Mouse (Mus musculus) midbrain, embryonic 15.5 days (tissue): ENCODE measurements around the gene Rgma. TPM values are rescaled to one million over a fixed set of nuclear protein-coding genes. Genes with fewer than 3 reads are reported as not detected.

ENCODE experiments used
- ATAC-seq: fragments of 200-750 bp; cut with Nextera tagmentation; replicated peaks from 2 replicates; pipeline ENCODE4 v1.8.0; 2017; ENCODE audit warnings: moderate TSS enrichment
- H3K27ac ChIP-seq: fragments of 300-500 bp; sonication (generic); 2 replicates; pipeline ENCODE4 v1.5.1; 2015; ENCODE audit warnings: mild to moderate bottlenecking, inconsistent platforms
- H3K27me3 ChIP-seq: fragments of 300-500 bp; sonication (generic); replicated peaks from 2 replicates; pipeline ENCODE4 v1.6.1; 2015; ENCODE audit warnings: inconsistent platforms
- H3K36me3 ChIP-seq: fragments of 300-500 bp; sonication (generic); replicated peaks from 2 replicates; pipeline ENCODE4 v1.6.1; 2015; ENCODE audit warnings: inconsistent platforms
- H3K4me1 ChIP-seq: fragments of 300-500 bp; sonication (generic); 2 replicates; pipeline ENCODE4 v1.6.1; 2015; ENCODE audit warnings: inconsistent platforms
- H3K4me2 ChIP-seq: fragments of 300-500 bp; sonication (generic); 2 replicates; pipeline ENCODE4 v1.6.1; 2015; ENCODE audit warnings: inconsistent platforms, mild to moderate bottlenecking, moderate library complexity
- H3K4me3 ChIP-seq: fragments of 300-500 bp; sonication (generic); 2 replicates; pipeline ENCODE4 v1.5.1; 2015; ENCODE audit warnings: mild to moderate bottlenecking, inconsistent platforms
- H3K9ac ChIP-seq: fragments of 300-500 bp; sonication (generic); 2 replicates; pipeline ENCODE4 v1.6.1; 2015; ENCODE audit warnings: mild to moderate bottlenecking, inconsistent platforms
- H3K9me3 ChIP-seq: fragments of 300-500 bp; sonication (generic); 2 replicates; pipeline ENCODE4 v1.6.1; 2016; ENCODE audit warnings: inconsistent platforms
- WGBS: fragments of 180-500 bp; shearing (Covaris S2); methylation state at CpG from one replicate; pipeline ENCODE4 v1.1.7; 2015; ENCODE audit warnings: mixed read lengths; 5-methylcytosine and 5-hydroxymethylcytosine counted together
- polyA plus RNA-seq: library from polyadenylated mRNA; unstranded; fragments of >200 nt; fragmentation: Nextera tagmentation; extraction: Ambion mirVana; gene quantifications from 2 replicates; pipeline ENCODE4 v1.2.1, GENCODE M21; 2015

The Rgma gene
- polyA plus RNA-seq, 1 experiment from 2014 or later = 46.6 TPM

DNA sequence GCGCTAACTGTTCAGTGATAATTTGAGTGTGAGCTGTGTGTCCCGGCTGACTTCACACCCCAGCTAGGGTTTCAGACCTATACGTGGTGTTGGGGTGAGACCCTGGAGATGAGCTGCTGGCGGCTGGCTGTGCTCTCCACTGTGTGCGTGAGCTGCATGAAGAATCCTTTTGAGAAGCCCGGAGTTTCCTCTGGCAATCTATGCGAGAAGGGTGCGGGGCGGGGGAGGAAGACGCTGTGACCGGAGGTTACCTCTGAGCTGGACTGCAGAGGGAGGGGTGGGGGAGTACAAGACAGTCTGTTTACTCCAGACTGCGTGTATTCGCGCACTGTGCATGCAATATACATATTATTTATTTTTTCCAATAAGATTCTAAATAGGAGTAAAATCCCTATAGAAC lies 582 bp upstream of the Rgma start:
- under 1% methylated on average over 14 of the region's 14 CpGs for WGBS
- no peaks in the 10 kb centered on the region for H3K27me3 ChIP-seq
- no peaks in the 10 kb centered on the region for H3K9me3 ChIP-seq
- no peaks in the 10 kb centered on the region for H3K36me3 ChIP-seq
- peak overlapping the region; percentile 83 for H3K4me2 ChIP-seq
- peaks cover 54% of the 10 kb centered on the region for H3K4me1 ChIP-seq
- H3K9ac ChIP-seq = peak overlapping the region; percentile 79
- peak overlapping the region; percentile 78 for H3K4me3 ChIP-seq
- peak overlapping the region; percentile 97 for H3K27ac ChIP-seq
- peak; percentile 77 for ATAC-seq

DNA sequence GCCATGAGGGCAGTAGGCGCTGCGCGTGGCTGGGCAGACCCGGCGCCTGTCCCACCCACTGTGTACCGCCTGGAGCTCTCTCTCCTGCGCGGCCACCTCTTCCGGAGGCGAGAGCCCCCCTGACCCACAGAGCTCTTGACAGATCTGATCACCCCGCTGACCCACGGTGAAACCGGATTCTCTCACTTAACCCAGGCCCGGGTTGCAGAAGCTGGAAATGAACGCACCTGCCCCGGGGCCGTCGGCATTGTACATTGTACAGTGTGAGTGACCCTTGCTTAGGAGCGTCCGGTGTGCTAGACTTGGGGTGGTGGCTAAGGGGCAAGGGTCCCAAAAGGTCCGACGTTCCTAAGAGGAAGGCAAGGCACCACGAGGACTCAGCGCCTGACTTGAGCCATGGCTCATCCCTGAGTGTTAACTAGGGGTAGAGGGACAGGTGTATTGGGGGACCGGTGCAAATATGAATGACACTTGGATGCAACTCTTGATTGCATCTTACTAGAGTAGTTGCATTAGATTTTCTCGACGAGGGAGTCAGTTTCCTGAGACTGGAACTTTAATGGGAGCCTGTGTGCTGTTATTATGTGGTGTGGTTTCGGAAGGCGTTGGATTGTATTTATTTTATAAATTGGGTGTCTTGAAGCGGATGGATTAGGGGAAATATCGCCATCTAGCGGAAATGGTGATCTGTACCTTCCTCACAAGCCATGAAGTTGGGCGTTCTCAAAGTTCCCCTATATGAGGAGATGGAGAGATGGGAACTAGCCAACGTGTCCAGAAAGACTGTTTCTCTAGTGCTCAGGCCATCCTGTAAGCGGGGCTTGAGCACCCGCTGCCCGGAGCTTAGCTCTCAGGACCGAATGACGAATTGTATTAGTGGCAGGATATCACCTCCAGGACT lies 1.0 kb downstream of the Rgma start:
- WGBS = under 1% methylated on average over 39 of the region's 39 CpGs
- Histone ChIP-seq H3K9me3 (no peaks in the 10 kb centered on the region), H3K4me2 (peak overlapping the region; percentile 83), H3K4me1 (peaks cover 68% of the 10 kb centered on the region), H3K9ac (peak overlapping the region; percentile 79), H3K27me3 (no peaks in the 10 kb centered on the region), H3K27ac (peak overlapping the region; percentile 97), H3K4me3 (peak overlapping the region; percentile 78), H3K36me3 (no peaks in the 10 kb centered on the region)
- ATAC-seq = peak; percentile 57

DNA sequence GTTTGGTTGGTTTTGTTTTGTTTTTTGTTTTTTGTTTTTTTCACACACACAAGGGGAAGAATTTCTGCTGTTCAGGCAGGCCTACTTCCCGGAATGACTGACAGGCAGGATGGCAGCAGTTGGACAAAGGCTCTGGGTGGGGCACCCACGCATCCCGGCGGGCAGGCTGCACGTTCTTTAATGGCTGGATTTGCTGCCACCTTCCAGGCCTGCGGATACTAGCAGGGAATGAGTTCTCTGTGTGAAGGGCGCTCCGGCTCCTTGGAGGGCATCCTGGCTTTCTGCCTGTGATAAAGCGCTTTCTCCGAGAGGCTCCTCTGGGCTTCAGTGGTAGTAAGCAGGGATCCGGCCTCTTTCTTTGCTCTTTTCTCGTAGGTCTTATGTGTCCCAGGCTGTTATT lies 2.0 kb downstream of the Rgma start:
- Histone ChIP-seq H3K4me3 (peak overlapping the region; percentile 78), H3K9ac (peak overlapping the region; percentile 53), H3K27ac (peak overlapping the region; percentile 97), H3K4me1 (peaks cover 65% of the 10 kb centered on the region), H3K27me3 (no peaks in the 10 kb centered on the region), H3K36me3 (no peaks in the 10 kb centered on the region), H3K9me3 (no peaks in the 10 kb centered on the region), H3K4me2 (peak overlapping the region; percentile 83)
- 11% methylated on average over 12 of the region's 12 CpGs for WGBS
- ATAC-seq = no peak

DNA sequence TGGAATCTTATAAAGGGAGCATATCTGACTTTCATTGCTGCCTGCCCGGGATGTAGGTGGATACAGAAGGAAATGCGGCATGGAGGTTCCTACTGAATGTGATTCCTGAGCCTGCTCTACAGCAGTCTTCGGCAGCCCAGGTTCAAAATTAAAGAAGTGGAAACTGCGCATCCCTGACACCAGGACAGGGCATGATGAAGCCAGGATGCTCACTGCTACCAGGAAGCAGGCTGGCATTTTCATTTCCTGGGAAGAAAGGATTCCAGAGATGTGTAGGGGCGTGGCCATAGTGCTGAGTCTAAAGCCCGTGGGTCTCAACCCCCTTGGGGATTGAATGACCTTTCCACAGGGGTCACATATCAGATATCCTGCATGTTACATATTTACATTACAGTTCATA lies 2.7 kb downstream of the Rgma start:
- Histone ChIP-seq H3K36me3 (no peaks in the 10 kb centered on the region), H3K4me3 (peak overlapping the region; percentile 78), H3K27me3 (no peaks in the 10 kb centered on the region), H3K9me3 (no peaks in the 10 kb centered on the region), H3K27ac (peak overlapping the region; percentile 97), H3K4me2 (peak overlapping the region; percentile 83), H3K4me1 (peaks cover 64% of the 10 kb centered on the region), H3K9ac (peak overlapping the region; percentile 53)
- no peak for ATAC-seq
- WGBS = 35% methylated on average over 6 of the region's 6 CpGs

DNA sequence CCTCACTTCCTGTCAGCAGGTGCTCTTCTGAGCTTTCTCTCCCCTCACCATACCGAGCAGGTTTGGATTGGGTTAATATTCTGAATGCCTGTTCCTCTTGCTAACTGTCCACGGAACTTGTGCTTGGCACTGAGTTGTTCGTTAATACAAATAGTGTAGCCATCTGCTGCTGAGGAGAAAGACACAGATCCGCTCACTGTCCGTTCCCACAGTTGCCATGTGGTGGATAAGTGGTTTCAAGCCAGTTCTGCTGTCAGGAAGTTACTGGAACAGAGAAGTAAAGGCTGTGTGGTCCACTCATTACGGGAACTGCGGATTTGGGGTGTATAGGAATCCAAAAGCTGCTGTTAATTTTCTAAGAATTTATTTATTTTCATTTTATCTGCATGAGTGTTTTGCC lies 7.5 kb downstream of the Rgma start:
- WGBS = 59% methylated on average over 7 of the region's 7 CpGs
- H3K4me1 ChIP-seq = peaks cover 51% of the 10 kb centered on the region

DNA sequence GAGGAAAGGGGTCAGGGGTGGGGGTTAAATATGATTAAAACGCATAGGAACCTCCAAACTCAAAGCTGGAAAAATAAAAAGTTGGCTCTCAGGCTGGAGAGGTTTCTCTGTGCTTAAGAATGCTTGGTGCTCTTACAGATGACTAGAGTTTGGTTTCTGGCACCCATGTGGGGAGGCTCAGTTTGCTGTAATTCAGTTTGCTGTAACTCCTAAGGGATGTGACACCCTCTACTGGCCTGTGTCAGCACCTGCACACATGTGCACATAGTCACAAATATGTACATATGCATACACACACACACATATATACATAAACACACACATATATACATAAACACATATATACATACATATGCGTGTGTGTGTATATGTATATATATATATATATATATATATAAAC lies 13.6 kb downstream of the Rgma start:
- ATAC-seq = no peak
- Histone ChIP-seq H3K27ac (no peak overlapping the region), H3K9me3 (no peaks in the 10 kb centered on the region), H3K4me1 (peaks cover 54% of the 10 kb centered on the region), H3K4me3 (no peak overlapping the region), H3K4me2 (no peak overlapping the region), H3K27me3 (no peaks in the 10 kb centered on the region), H3K9ac (no peak overlapping the region), H3K36me3 (no peaks in the 10 kb centered on the region)
- 60% methylated on average over 2 of the region's 2 CpGs for WGBS

More for the DNA sequence above, 7.5 kb downstream of the Rgma start:
- Histone ChIP-seq H3K27me3 (no peaks in the 10 kb centered on the region), H3K4me2 (peak overlapping the region; percentile 2; the same call in 1 of the 2 replicates), H3K9me3 (no peaks in the 10 kb centered on the region), H3K27ac (no peak overlapping the region), H3K4me3 (no peak overlapping the region), H3K9ac (no peak overlapping the region), H3K36me3 (no peaks in the 10 kb centered on the region)
- no peak for ATAC-seq

DNA sequence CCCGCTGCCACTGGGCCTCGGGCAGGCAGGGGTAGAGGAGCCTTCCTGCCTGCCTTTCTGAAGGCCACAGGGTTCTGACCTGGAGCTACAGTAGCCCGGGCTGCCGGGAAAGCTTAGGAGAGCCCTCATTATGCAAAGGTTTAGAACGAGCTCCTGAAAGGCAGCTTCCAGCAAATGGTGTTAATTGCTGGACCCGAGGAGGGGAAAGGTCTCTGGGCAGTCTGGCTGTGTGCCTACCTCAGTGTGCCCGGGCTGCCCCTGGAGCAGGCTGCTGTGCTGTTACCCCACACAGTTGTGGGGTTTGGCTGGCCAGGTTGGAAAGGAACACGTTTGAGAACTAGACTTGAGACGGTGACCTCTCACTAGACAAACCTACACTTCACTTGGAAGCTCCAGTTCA lies 14.1 kb downstream of the Rgma start:
- Histone ChIP-seq H3K4me3 (peak overlapping the region; percentile 62), H3K27me3 (no peaks in the 10 kb centered on the region), H3K27ac (peak overlapping the region; percentile 81), H3K4me2 (peak overlapping the region; percentile 86), H3K9ac (peak overlapping the region; percentile 6; the same call in 1 of the 2 replicates), H3K4me1 (peaks cover 57% of the 10 kb centered on the region), H3K36me3 (no peaks in the 10 kb centered on the region), H3K9me3 (no peaks in the 10 kb centered on the region)
- ATAC-seq = no peak
- WGBS = 6% methylated on average over 9 of the region's 9 CpGs

DNA sequence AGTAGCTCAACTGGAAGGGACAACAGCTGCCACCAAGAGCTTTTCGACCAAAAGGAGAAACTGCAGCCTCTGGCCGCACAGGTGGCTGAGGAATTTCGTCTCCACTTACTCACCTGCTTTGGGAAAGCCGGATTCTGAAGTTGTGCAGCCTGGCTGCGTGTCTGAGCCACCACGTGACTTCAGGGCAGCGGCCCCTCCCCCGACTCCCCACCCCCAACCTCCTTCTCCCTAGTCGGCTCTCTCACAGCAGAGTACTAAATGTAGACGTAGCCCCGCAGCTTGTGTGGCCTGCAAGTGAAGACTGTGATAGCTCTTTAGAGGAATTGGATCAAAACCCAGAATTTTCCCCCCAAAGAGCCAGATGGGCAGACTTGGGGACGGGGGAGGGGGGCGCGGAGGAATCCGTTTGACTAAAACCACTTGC lies 14.6 kb downstream of the Rgma start:
- WGBS = 3% methylated on average over 15 of the region's 15 CpGs
- peak overlapping the region; percentile 86 for H3K4me2 ChIP-seq
- H3K4me1 ChIP-seq = peaks cover 57% of the 10 kb centered on the region
- peak overlapping the region; percentile 62 for H3K4me3 ChIP-seq
- no peaks in the 10 kb centered on the region for H3K9me3 ChIP-seq
- ATAC-seq = no peak
- H3K9ac ChIP-seq = peak overlapping the region; percentile 65; the same call in 1 of the 2 replicates
- peak overlapping the region; percentile 81 for H3K27ac ChIP-seq
- H3K27me3 ChIP-seq = no peaks in the 10 kb centered on the region
- H3K36me3 ChIP-seq = no peaks in the 10 kb centered on the region

DNA sequence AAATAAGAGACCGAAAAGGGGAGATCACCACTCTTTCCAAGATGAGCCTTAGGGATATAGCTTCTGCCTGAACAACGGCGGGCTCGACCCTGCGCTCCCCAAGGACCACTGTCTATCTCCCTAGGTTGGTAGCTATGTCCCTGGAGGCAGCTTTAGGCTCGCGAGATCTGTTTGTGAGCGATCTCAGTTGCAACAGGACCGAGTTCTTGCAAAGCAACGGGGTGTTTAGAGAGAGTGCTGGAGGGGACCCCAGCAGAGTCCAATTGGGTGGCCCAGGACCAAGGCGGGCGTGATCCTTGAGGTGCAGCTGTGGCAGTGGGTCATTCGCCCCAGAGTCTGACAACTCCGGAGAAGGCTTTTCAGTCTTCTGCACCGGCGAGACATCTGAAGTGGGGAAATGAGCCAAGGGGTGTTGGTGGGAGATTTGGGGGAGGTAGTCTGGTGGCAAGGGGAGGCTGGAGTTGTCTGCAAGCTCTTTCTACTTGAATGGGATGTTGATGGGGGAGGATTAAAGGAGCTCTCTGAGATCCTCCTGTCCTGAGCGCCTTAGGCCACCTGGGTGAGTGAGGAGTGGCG lies 15.2 kb downstream of the Rgma start:
- H3K27me3 ChIP-seq = no peaks in the 10 kb centered on the region
- H3K4me2 ChIP-seq = peak overlapping the region; percentile 86
- WGBS = 4% methylated on average over 18 of the region's 18 CpGs
- peaks cover 57% of the 10 kb centered on the region for H3K4me1 ChIP-seq
- H3K36me3 ChIP-seq = no peaks in the 10 kb centered on the region
- no peaks in the 10 kb centered on the region for H3K9me3 ChIP-seq
- H3K4me3 ChIP-seq = peak overlapping the region; percentile 62
- peak overlapping the region; percentile 81 for H3K27ac ChIP-seq
- H3K9ac ChIP-seq = peak overlapping the region; percentile 65
- peak; percentile 30 for ATAC-seq

DNA sequence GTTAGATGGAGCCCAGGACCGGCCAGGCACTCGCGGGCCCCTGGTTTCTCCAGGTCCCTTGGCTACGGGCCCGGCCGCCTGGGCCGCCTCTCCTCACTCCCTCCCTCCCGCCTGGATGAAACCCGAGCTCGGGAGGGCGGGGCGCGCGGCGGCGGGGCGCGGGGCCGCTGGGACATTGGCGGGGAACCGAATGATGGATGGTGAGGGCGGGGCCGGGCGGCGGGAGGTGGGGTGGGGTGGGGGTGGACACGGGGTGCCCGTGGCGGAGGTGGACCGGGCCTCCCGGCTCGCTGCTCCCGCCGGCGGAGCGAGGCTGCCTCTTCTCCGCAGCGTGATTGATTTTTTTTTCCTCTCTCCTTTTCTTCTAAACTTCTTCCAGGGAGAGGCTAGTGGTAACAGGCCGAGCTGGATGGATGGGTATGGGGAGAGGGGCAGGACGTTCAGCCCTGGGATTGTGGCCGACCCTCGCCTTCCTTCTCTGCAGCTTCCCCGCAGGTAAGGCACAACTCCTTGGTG lies 15.8 kb downstream of the Rgma start:
- Histone ChIP-seq H3K9ac (peak overlapping the region; percentile 65), H3K27ac (peak overlapping the region; percentile 81), H3K4me3 (peak overlapping the region; percentile 62), H3K36me3 (no peaks in the 10 kb centered on the region), H3K4me2 (peak overlapping the region; percentile 86), H3K9me3 (no peaks in the 10 kb centered on the region), H3K4me1 (peaks cover 57% of the 10 kb centered on the region), H3K27me3 (no peaks in the 10 kb centered on the region)
- WGBS = under 1% methylated on average over 42 of the region's 42 CpGs
- ATAC-seq = peak; percentile 76

DNA sequence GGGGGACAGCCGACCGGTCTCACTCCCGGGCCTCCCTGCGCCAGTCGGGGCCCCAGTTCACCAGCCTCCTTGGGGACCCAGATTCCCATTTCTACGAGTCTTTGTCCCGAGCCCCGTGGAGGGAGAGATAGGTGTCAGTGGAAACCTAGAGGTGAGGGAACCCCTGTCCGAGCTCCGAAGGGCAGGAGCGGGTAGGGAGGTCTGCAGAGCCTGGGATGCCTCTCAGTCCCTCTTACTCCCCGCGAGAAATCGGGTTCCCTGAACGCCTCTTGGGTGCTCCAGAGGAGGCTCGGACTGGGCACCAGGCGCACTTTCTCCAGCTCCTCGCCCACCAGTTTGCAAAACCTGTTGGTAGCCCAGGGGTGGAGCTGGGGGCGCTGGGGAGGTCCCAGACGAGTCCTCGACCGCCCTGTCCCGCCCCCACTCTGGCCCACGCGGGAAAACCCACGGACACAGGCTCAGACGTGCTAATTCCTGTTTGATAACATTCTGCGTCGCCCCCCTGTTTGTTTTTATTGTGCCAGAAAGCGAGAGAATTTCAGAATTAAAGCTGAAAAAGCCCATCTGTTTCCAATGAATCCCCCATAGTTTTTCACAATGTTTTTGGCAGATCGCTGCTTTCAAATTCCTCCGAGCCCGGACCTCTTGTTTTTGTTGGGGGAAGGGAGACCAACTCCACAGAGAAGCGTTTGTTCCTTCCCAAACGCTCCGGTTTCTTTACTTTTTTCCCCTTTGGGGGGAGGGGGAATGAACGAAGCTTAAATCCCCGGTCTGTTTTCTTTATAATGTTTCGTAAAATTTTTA lies 16.4 kb downstream of the Rgma start:
- WGBS = under 1% methylated on average over 39 of the region's 39 CpGs
- H3K27ac ChIP-seq = peak overlapping the region; percentile 81
- no peaks in the 10 kb centered on the region for H3K27me3 ChIP-seq
- H3K4me2 ChIP-seq = peak overlapping the region; percentile 86
- peaks cover 54% of the 10 kb centered on the region for H3K4me1 ChIP-seq
- no peaks in the 10 kb centered on the region for H3K9me3 ChIP-seq
- no peaks in the 10 kb centered on the region for H3K36me3 ChIP-seq
- H3K4me3 ChIP-seq = peak overlapping the region; percentile 62
- ATAC-seq = peak; percentile 12
- peak overlapping the region; percentile 65 for H3K9ac ChIP-seq

DNA sequence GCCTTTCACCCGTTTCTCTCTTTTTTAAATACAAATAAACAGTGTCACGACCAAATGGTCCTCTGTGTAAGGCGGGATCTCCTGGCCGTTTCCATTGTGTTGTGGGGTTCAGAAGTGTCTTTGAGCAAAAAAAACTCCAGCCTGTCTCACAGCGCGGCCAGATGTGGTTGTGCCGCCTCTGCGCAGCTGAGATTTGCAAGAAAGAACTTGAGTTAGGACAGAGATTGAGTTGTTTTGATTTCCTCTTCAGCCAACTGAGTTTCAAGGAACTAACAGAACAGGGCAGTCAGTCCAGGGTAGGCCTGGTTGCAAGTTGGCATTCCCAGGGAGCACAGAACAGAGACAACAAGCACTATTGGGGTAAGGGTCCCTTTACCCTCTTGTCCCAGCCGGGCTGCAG lies 17.1 kb downstream of the Rgma start:
- Histone ChIP-seq H3K4me2 (peak overlapping the region; percentile 86), H3K9ac (peak overlapping the region; percentile 65), H3K27me3 (no peaks in the 10 kb centered on the region), H3K9me3 (no peaks in the 10 kb centered on the region), H3K4me1 (peaks cover 52% of the 10 kb centered on the region), H3K4me3 (peak overlapping the region; percentile 62), H3K36me3 (no peaks in the 10 kb centered on the region), H3K27ac (peak overlapping the region; percentile 81)
- ATAC-seq = no peak
- WGBS = 2% methylated on average over 9 of the region's 9 CpGs
